Mouse (Mus musculus): ENCODE data around the gene Dnajc13. TPM values are rescaled to one million over a fixed set of nuclear protein-coding genes. Genes with fewer than 3 reads are reported as not detected.

Dnajc13 gene
- 17.0 and 21.6 TPM in 2 replicates for polyA plus RNA-seq (2015; fragmentation: Nextera tagmentation; extraction: Ambion mirVana)

DNA sequence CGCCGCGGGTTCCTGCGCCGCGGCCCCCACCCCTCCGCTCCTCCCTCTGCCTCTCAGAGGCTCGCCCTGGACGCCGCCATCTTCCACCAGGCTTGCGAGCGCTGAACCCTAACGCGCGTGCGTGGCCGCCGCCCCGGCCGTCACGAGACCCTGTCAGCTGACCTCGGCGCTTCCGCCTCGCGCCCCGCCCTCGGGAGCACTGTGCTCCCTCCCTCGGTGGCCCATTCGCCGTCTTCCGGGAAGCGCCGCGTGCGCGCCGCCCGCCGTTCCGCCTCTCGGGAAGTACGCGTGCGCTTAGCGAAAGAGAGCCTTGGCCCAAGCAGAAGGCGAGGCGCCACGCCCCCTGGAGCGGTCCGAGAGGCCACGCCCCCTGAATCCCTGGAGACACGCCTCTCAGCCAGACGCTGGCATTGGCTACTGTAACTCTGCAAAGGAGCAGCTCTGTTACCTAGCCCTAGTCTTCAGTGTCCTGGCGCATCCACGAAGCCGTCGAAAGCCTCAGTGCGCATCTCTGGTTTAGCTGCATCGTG is at the start of gene Dnajc13:
Gene Dnajc13, minus strand, starts transcription at position 108 of the 530 bp plus-strand sequence.
- no peaks in the 10 kb centered on the region for H3K27me3 ChIP-seq (ENCODE audit: control insufficient read depth, insufficient read depth, low read length)
- 0% methylated on average over 60 of the region's 60 CpGs for WGBS
- H3K4me1 ChIP-seq (ENCODE audit: control insufficient read depth, insufficient read depth, low read length), result peaks cover 17% of the 10 kb centered on the region
- H3K4me3 ChIP-seq (ENCODE audit: low read length), result peak within 1 kb of the TSS; percentile 95
- H3K9me3 ChIP-seq (replicated peaks; ENCODE audit: control insufficient read depth, low read length), result no peaks in the 10 kb centered on the region
- ATAC-seq (replicated peaks; ENCODE audit: extremely low read depth, insufficient read depth, low FRiP score), result peak; percentile 97
- no peaks in the 10 kb centered on the region for H3K36me3 ChIP-seq (ENCODE audit: control insufficient read depth, insufficient read depth)
- H3K4me2 ChIP-seq (ENCODE audit: low read depth, low read length), result peak within 1 kb of the TSS; percentile 82
- peak within 1 kb of the TSS; percentile 93 for H3K27ac ChIP-seq (ENCODE audit: low read length)
- H3K9ac ChIP-seq (ENCODE audit: low read length), result peak within 1 kb of the TSS; percentile 94

DNA sequence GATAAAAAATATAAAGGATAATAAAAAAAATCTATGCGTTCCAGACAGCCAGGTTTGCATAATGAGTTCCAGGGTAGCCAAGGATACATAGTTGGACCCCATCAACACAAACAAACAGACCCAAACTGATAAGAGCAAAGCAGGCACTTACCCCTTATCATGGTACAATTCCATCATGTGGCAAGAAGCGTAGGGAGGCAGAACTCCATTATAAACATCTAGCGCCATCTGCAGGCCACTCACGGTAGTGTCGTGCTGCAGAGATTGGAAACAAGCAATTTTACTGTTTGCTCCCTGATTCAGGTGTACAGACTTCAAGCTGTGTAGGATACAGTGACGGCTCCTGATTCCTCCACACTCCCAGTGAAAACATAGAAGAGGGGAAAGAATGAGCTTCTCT is 44.0 kb upstream of the Dnajc13 start:
- H3K4me2 ChIP-seq (ENCODE audit: low read depth, low read length), result no peak overlapping the region
- no peaks in the 10 kb centered on the region for H3K36me3 ChIP-seq (ENCODE audit: control insufficient read depth, insufficient read depth)
- no peak overlapping the region for H3K27ac ChIP-seq (ENCODE audit: low read length)
- no peaks in the 10 kb centered on the region for H3K4me1 ChIP-seq (ENCODE audit: control insufficient read depth, insufficient read depth, low read length)
- no peak overlapping the region for H3K9ac ChIP-seq (ENCODE audit: low read length)
- H3K9me3 ChIP-seq (replicated peaks; ENCODE audit: control insufficient read depth, low read length), result no peaks in the 10 kb centered on the region
- no peaks in the 10 kb centered on the region for H3K27me3 ChIP-seq (ENCODE audit: control insufficient read depth, insufficient read depth, low read length)
- H3K4me3 ChIP-seq (ENCODE audit: low read length), result no peak overlapping the region
- no peak for ATAC-seq (replicated peaks; ENCODE audit: extremely low read depth, insufficient read depth, low FRiP score)
- 11% methylated on average over 6 of the region's 6 CpGs for WGBS

DNA sequence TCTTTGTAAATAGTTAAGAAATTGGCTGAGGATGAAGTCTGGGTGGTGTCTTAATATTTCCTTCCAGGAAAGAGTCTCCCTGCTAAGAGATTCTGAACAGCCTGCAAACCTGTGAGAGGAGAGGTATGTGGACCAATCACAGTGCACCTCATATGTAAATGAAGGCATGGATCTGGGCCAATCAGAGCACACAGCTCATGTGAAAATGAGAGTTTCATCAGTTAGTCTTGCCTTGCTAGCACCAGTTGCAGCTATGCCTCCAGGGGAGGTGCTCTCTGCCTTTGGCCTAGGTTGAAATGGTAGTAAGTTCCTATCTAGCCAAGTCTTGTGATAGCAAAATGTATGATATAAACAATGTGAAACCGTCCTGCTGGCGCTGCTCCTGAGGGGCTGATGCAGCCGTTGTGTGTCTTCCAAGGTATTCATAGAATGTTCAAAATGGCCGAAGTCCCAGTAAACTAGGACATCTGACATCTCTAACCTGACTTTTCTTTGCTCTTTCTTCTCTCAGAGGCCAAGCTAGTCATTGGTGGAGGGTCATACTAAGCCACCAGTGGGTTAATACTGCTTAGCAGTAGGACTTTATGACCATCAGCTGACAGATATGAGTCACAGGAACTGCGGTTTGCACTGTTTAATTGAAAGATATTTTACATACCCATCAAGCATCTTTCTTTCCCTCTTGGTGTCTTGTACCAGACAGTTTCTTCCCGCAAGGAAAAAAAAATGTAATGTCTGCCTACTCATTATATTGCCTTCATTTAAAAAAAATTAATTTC is 42.8 kb upstream of the Dnajc13 start:
- Histone ChIP-seq H3K9ac (ENCODE audit: low read length) (no peak overlapping the region), H3K27me3 (ENCODE audit: control insufficient read depth, insufficient read depth, low read length) (no peaks in the 10 kb centered on the region), H3K9me3 (replicated peaks; ENCODE audit: control insufficient read depth, low read length) (no peaks in the 10 kb centered on the region), H3K4me1 (ENCODE audit: control insufficient read depth, insufficient read depth, low read length) (no peaks in the 10 kb centered on the region), H3K27ac (ENCODE audit: low read length) (no peak overlapping the region), H3K4me2 (ENCODE audit: low read depth, low read length) (no peak overlapping the region), H3K4me3 (ENCODE audit: low read length) (no peak overlapping the region), H3K36me3 (ENCODE audit: control insufficient read depth, insufficient read depth) (no peaks in the 10 kb centered on the region)
- no peak for ATAC-seq (replicated peaks; ENCODE audit: extremely low read depth, insufficient read depth, low FRiP score)
- 78% methylated on average over 6 of the region's 6 CpGs for WGBS

DNA sequence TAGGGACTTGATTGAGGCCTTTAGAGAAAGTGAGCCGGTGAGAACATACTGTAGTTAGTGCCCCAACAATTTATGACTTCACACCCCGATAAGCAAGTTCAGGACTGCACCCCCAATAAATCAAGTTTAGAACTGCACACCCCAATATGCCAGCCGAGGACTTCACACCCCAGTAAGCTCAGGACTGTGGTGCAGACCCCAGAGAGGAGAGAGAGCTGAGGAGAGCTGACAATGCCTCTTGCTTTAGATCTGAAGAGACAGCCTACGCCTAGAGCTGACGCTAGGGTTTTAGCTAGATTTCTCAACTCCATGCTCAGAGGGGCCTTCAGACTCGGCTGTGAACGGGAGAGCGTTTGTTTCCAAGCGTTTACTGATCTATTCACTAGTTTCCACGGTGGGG is 42.1 kb upstream of the Dnajc13 start:
- no peak for ATAC-seq (replicated peaks; ENCODE audit: extremely low read depth, insufficient read depth, low FRiP score)
- Histone ChIP-seq H3K27me3 (ENCODE audit: control insufficient read depth, insufficient read depth, low read length) (no peaks in the 10 kb centered on the region), H3K4me2 (ENCODE audit: low read depth, low read length) (no peak overlapping the region), H3K27ac (ENCODE audit: low read length) (no peak overlapping the region), H3K9ac (ENCODE audit: low read length) (no peak overlapping the region), H3K4me1 (ENCODE audit: control insufficient read depth, insufficient read depth, low read length) (no peaks in the 10 kb centered on the region), H3K9me3 (replicated peaks; ENCODE audit: control insufficient read depth, low read length) (no peaks in the 10 kb centered on the region), H3K4me3 (ENCODE audit: low read length) (no peak overlapping the region), H3K36me3 (ENCODE audit: control insufficient read depth, insufficient read depth) (no peaks in the 10 kb centered on the region)
- WGBS, result 77% methylated on average over 10 of the region's 10 CpGs

DNA sequence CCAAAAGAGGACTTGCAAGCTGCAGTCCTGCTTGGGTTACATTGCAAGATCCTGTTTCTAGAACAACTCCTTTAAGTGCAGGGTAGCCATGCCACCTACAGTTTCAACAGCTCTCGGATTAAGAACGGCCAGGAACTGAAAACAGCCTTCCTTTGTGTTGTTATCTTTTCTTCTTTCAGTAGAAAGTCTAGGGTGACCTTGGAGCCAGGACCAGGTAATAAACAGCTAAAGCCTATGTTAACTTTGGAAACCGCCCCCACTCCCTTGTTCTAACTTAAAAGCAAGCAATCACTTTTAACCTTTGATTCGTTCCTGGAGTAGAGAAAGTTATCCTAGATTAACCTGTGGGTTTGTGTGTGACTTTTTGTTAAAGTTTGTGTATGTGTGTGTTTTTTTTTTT is 41.6 kb upstream of the Dnajc13 start:
- Histone ChIP-seq H3K4me3 (ENCODE audit: low read length) (no peak overlapping the region), H3K4me2 (ENCODE audit: low read depth, low read length) (no peak overlapping the region), H3K27ac (ENCODE audit: low read length) (no peak overlapping the region), H3K4me1 (ENCODE audit: control insufficient read depth, insufficient read depth, low read length) (no peaks in the 10 kb centered on the region), H3K9ac (ENCODE audit: low read length) (no peak overlapping the region), H3K27me3 (ENCODE audit: control insufficient read depth, insufficient read depth, low read length) (no peaks in the 10 kb centered on the region), H3K9me3 (replicated peaks; ENCODE audit: control insufficient read depth, low read length) (no peaks in the 10 kb centered on the region), H3K36me3 (ENCODE audit: control insufficient read depth, insufficient read depth) (no peaks in the 10 kb centered on the region)
- WGBS, result 64% methylated on average over 4 of the region's 4 CpGs
- no peak for ATAC-seq (replicated peaks; ENCODE audit: extremely low read depth, insufficient read depth, low FRiP score)

DNA sequence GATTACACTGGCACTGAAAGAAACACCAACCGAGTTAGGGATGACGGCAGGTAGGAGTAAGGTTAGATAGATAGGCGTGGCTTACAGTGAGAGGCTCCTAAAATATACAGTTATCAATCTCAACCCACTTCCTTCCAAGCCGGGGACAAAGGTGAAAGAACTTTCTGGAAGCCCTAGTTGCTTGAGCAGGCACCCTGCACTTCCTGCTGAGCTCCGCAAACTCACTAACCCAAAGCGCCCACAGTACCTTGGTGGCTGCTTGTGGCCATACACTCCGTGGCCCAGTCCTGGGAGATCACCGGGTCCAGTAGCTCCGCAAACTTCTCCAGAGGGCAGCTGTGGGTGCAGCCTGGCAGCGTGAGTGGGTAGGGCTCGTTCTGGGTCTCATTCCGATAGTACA is 37.8 kb upstream of the Dnajc13 start:
- Histone ChIP-seq H3K4me3 (ENCODE audit: low read length) (no peak overlapping the region), H3K36me3 (ENCODE audit: control insufficient read depth, insufficient read depth) (no peaks in the 10 kb centered on the region), H3K27ac (ENCODE audit: low read length) (no peak overlapping the region), H3K9ac (ENCODE audit: low read length) (no peak overlapping the region), H3K4me1 (ENCODE audit: control insufficient read depth, insufficient read depth, low read length) (no peaks in the 10 kb centered on the region), H3K9me3 (replicated peaks; ENCODE audit: control insufficient read depth, low read length) (no peaks in the 10 kb centered on the region), H3K27me3 (ENCODE audit: control insufficient read depth, insufficient read depth, low read length) (no peaks in the 10 kb centered on the region), H3K4me2 (ENCODE audit: low read depth, low read length) (no peak overlapping the region)
- 64% methylated on average over 12 of the region's 12 CpGs for WGBS
- no peak for ATAC-seq (replicated peaks; ENCODE audit: extremely low read depth, insufficient read depth, low FRiP score)

DNA sequence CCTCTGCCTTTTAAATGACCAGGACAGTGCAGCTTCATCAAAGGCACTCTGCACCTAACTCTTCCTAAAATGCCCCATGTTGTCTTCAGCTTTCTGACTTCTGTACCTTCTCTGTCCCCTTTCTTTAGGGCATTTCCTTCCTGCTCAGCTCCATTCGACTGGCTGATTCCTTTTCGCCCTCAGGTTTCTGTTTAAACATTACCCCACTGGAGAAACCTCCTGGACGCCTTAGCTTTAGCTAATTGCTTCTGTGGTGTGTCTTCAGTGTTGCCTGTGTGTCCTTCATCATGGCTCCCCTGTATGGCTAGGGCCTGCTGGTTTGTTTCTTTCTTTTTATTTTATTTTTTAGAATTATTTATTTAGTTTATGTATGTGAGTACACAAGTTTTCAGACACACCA is 34.3 kb upstream of the Dnajc13 start:
- no peaks in the 10 kb centered on the region for H3K9me3 ChIP-seq (replicated peaks; ENCODE audit: control insufficient read depth, low read length)
- H3K4me3 ChIP-seq (ENCODE audit: low read length), result no peak overlapping the region
- H3K27me3 ChIP-seq (ENCODE audit: control insufficient read depth, insufficient read depth, low read length), result no peaks in the 10 kb centered on the region
- H3K27ac ChIP-seq (ENCODE audit: low read length), result no peak overlapping the region
- no peaks in the 10 kb centered on the region for H3K4me1 ChIP-seq (ENCODE audit: control insufficient read depth, insufficient read depth, low read length)
- no peak for ATAC-seq (replicated peaks; ENCODE audit: extremely low read depth, insufficient read depth, low FRiP score)
- H3K36me3 ChIP-seq (ENCODE audit: control insufficient read depth, insufficient read depth), result no peaks in the 10 kb centered on the region
- H3K9ac ChIP-seq (ENCODE audit: low read length), result no peak overlapping the region
- no peak overlapping the region for H3K4me2 ChIP-seq (ENCODE audit: low read depth, low read length)
- WGBS, result 67% methylated on average over 3 of the region's 3 CpGs

DNA sequence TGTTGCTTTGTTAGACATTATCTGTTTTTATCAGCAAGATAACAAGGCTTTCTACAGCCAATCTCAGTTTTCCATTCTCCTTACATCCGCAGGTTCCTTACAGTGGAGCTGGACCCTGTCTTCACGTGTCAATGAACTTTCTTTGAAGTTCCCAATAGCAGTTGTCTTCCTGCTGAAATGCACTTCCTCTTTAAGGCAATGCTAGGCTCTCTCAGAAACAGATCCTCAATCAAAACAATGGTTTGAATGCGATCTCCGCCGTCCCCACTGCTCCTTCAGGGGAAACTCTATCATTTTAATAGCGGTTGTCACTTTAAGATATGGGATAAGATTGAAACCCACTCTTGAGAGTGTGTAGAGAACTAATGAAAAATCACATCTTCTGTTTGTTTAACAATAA is 22.2 kb upstream of the Dnajc13 start:
- Histone ChIP-seq H3K27ac (ENCODE audit: low read length) (no peak overlapping the region), H3K36me3 (ENCODE audit: control insufficient read depth, insufficient read depth) (no peaks in the 10 kb centered on the region), H3K4me1 (ENCODE audit: control insufficient read depth, insufficient read depth, low read length) (no peaks in the 10 kb centered on the region), H3K4me3 (ENCODE audit: low read length) (no peak overlapping the region), H3K9ac (ENCODE audit: low read length) (no peak overlapping the region), H3K4me2 (ENCODE audit: low read depth, low read length) (no peak overlapping the region), H3K9me3 (replicated peaks; ENCODE audit: control insufficient read depth, low read length) (no peaks in the 10 kb centered on the region), H3K27me3 (ENCODE audit: control insufficient read depth, insufficient read depth, low read length) (no peaks in the 10 kb centered on the region)
- WGBS, result 41% methylated on average over 6 of the region's 6 CpGs
- ATAC-seq (replicated peaks; ENCODE audit: extremely low read depth, insufficient read depth, low FRiP score), result no peak

DNA sequence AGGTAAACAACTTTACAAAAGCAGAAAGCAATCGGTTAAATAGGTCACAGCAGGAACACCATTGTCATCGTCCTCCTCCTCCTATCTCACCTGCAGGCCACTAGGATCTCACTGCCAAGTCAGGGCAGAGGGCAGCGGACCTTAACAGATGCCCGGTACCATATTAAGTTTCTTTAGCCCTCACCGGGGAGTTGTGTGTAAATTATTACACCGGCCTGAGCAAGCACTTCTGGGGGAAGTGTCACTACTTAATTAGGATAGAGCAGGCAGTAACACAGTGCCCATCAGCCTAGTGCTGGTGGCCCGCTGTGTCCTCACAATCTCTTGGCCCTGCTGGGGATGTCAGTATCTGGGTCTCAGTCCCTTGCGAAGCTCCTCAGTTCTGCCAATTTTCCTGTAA is 19.8 kb upstream of the Dnajc13 start:
- no peak for ATAC-seq (replicated peaks; ENCODE audit: extremely low read depth, insufficient read depth, low FRiP score)
- 49% methylated on average over 8 of the region's 8 CpGs for WGBS
- Histone ChIP-seq H3K4me2 (ENCODE audit: low read depth, low read length) (no peak overlapping the region), H3K4me3 (ENCODE audit: low read length) (no peak overlapping the region), H3K9me3 (replicated peaks; ENCODE audit: control insufficient read depth, low read length) (no peaks in the 10 kb centered on the region), H3K9ac (ENCODE audit: low read length) (no peak overlapping the region), H3K4me1 (ENCODE audit: control insufficient read depth, insufficient read depth, low read length) (no peaks in the 10 kb centered on the region), H3K27ac (ENCODE audit: low read length) (no peak overlapping the region), H3K27me3 (ENCODE audit: control insufficient read depth, insufficient read depth, low read length) (no peaks in the 10 kb centered on the region; the same call in 1 of the 2 replicates), H3K36me3 (ENCODE audit: control insufficient read depth, insufficient read depth) (no peaks in the 10 kb centered on the region)

All from heart, embryonic 16.5 days (tissue).